In genomic region chr2:51349614-51350013, GRCm38 (mm10) we compare ENCODE assay signal across 29 mouse cellular contexts.
DNase-seq lines count a peak whose midpoint lies in the region; ATAC-seq lines count a peak whose summit lies in the region.
"Had no signal": no experiment of that assay in that cellular context is flagged by ENCODE, and none has a peak within 500 bp of the region (broad histone marks: within the 10 kb centered on the region; RNA-seq: fewer than 3 reads in every experiment).

No protein-coding gene starts in this region.

- no peak overlapping the region for H3K27ac ChIP-seq in embryonic facial prominence, embryonic 12.5 days
- H3K27ac ChIP-seq in embryonic facial prominence, embryonic 10.5 days (replicated peaks), result no peak overlapping the region
- H3K27ac ChIP-seq in heart, embryonic 12.5 days (ENCODE audit: poor library complexity, severe bottlenecking), result no peak overlapping the region
- peak overlapping the region; percentile 48; the same call in 1 of the 2 replicates for H3K27ac ChIP-seq in embryonic facial prominence, embryonic 13.5 days
- H3K27ac ChIP-seq: forebrain, embryonic 13.5 days; hindbrain, embryonic 10.5 days; hindbrain, postnatal 0 days; layer of hippocampus, adult 2 months; liver, embryonic 13.5 days; lung, embryonic 15.5 days; midbrain, embryonic 10.5 days; stomach, embryonic 15.5 days had no signal

- H3K27me3 ChIP-seq in embryonic facial prominence, embryonic 12.5 days, result no peaks in the 10 kb centered on the region
- no peaks in the 10 kb centered on the region for H3K27me3 ChIP-seq in embryonic facial prominence, embryonic 10.5 days (replicated peaks; ENCODE audit: low read depth, poor library complexity, severe bottlenecking)
- no peaks in the 10 kb centered on the region for H3K27me3 ChIP-seq in heart, embryonic 12.5 days (replicated peaks)
- no peaks in the 10 kb centered on the region for H3K27me3 ChIP-seq in embryonic facial prominence, embryonic 13.5 days
- H3K27me3 ChIP-seq: forebrain, embryonic 13.5 days; liver, embryonic 13.5 days; lung, embryonic 15.5 days; stomach, embryonic 15.5 days had no signal

- peaks cover 7% of the 10 kb centered on the region; the same call in 1 of the 2 replicates for H3K4me1 ChIP-seq in embryonic facial prominence, embryonic 12.5 days
- 0 out of 2 replicates have a peak, but pooled peaks cover 6% of the 10 kb centered on the region for H3K4me1 ChIP-seq in embryonic facial prominence, embryonic 10.5 days
- H3K4me1 ChIP-seq in heart, embryonic 12.5 days (replicated peaks), result no peaks in the 10 kb centered on the region
- peaks cover 30% of the 10 kb centered on the region for H3K4me1 ChIP-seq in embryonic facial prominence, embryonic 13.5 days
- H3K4me1 ChIP-seq: forebrain, embryonic 13.5 days; hindbrain, embryonic 10.5 days; liver, embryonic 13.5 days; lung, embryonic 15.5 days; midbrain, embryonic 10.5 days; stomach, embryonic 15.5 days had no signal

- H3K4me3 ChIP-seq in embryonic facial prominence, embryonic 12.5 days, result no peak overlapping the region
- no peak overlapping the region for H3K4me3 ChIP-seq in embryonic facial prominence, embryonic 10.5 days
- no peak overlapping the region for H3K4me3 ChIP-seq in heart, embryonic 12.5 days
- no peak overlapping the region for H3K4me3 ChIP-seq in embryonic facial prominence, embryonic 13.5 days
- H3K4me3 ChIP-seq: erythroblast, embryonic 14.5 days; forebrain, embryonic 13.5 days; hindbrain, embryonic 10.5 days; layer of hippocampus, adult 2 months; liver, embryonic 13.5 days; lung, embryonic 15.5 days; midbrain, embryonic 10.5 days; stomach, embryonic 15.5 days had no signal

- no peaks in the 10 kb centered on the region for H3K36me3 ChIP-seq in embryonic facial prominence, embryonic 12.5 days
- H3K36me3 ChIP-seq in embryonic facial prominence, embryonic 10.5 days (replicated peaks), result no peaks in the 10 kb centered on the region
- no peaks in the 10 kb centered on the region for H3K36me3 ChIP-seq in heart, embryonic 12.5 days
- no peaks in the 10 kb centered on the region for H3K36me3 ChIP-seq in embryonic facial prominence, embryonic 13.5 days
- H3K36me3 ChIP-seq: hindbrain, embryonic 10.5 days; liver, embryonic 13.5 days; lung, embryonic 15.5 days; midbrain, embryonic 10.5 days; stomach, embryonic 15.5 days had no signal

- no peak overlapping the region for H3K9ac ChIP-seq in embryonic facial prominence, embryonic 12.5 days
- H3K9ac ChIP-seq in heart, embryonic 12.5 days, result no peak overlapping the region
- no peak overlapping the region for H3K9ac ChIP-seq in embryonic facial prominence, embryonic 13.5 days
- H3K9ac ChIP-seq: forebrain, embryonic 13.5 days; liver, embryonic 13.5 days; lung, embryonic 15.5 days; stomach, embryonic 15.5 days had no signal

- no peak for DNase-seq in embryonic facial prominence, embryonic 10.5 days (ENCODE audit: low spot score)
- peak; percentile 10 to 20 for DNase-seq in heart, postnatal 10 days
- peak; percentile 13 for DNase-seq in skeletal muscle tissue, adult 2 months (ENCODE audit: low read depth, low spot score)
- DNase-seq in thymus, postnatal 10 days (ENCODE audit: low spot score in 2 of 2), result no peak
- DNase-seq: cerebellum, adult 18-20 months; cerebellum, postnatal 36 days; embryo, embryonic 11 days; gastrocnemius, postnatal 10 days; kidney, adult 9 months; kidney, postnatal 14 days; liver, embryonic 13.5 days; lung, postnatal 4 days; right cerebral cortex, postnatal 4 days; thymus, postnatal 36 days had no signal

- intact Hi-C loops in heart, postnatal 10 days (cut with DNase I), result no loop called here

- ATAC-seq in embryonic facial prominence, embryonic 12.5 days (ENCODE audit: insufficient number of reproducible peaks, insufficient read depth, low FRiP score, low TSS enrichment), result 0 out of 2 replicates have a peak, but pooled peaks have one; percentile 22
- no peak for ATAC-seq in heart, embryonic 12.5 days (ENCODE audit: insufficient number of reproducible peaks, low FRiP score)
- ATAC-seq in embryonic facial prominence, embryonic 13.5 days (ENCODE audit: insufficient number of reproducible peaks, insufficient read depth, low FRiP score, low TSS enrichment, low read depth), result no peak
- ATAC-seq in megakaryocyte, adult 5-6 weeks (ENCODE audit: poor library complexity, severe bottlenecking), result no peak
- ATAC-seq: CD4-positive, CD25-positive, alpha-beta regulatory T cell, adult 4 months; forebrain, embryonic 13.5 days; hindbrain, postnatal 0 days; intestine, embryonic 16.5 days; midbrain, embryonic 16.5 days had no signal

- no peak overlapping the region for H3K4me2 ChIP-seq in embryonic facial prominence, embryonic 12.5 days (replicated peaks)
- H3K4me2 ChIP-seq in heart, embryonic 12.5 days, result no peak overlapping the region
- no peak overlapping the region for H3K4me2 ChIP-seq in embryonic facial prominence, embryonic 13.5 days
- H3K4me2 ChIP-seq: forebrain, embryonic 13.5 days; liver, embryonic 13.5 days; lung, embryonic 15.5 days; stomach, embryonic 15.5 days had no signal

- 54% methylated on average over 2 of the region's 2 CpGs for WGBS in embryonic facial prominence, embryonic 12.5 days
- 91% methylated on average over 2 of the region's 2 CpGs for WGBS in embryonic facial prominence, embryonic 10.5 days
- 68% methylated on average over 2 of the region's 2 CpGs for WGBS in heart, embryonic 12.5 days
- WGBS in embryonic facial prominence, embryonic 13.5 days, result 39% methylated on average over 2 of the region's 2 CpGs

- no peaks in the 10 kb centered on the region for H3K9me3 ChIP-seq in embryonic facial prominence, embryonic 12.5 days
- no peaks in the 10 kb centered on the region for H3K9me3 ChIP-seq in embryonic facial prominence, embryonic 10.5 days
- no peaks in the 10 kb centered on the region for H3K9me3 ChIP-seq in heart, embryonic 12.5 days (replicated peaks)
- H3K9me3 ChIP-seq in embryonic facial prominence, embryonic 13.5 days, result no peaks in the 10 kb centered on the region
- H3K9me3 ChIP-seq: forebrain, embryonic 13.5 days; hindbrain, embryonic 10.5 days; liver, embryonic 13.5 days; lung, embryonic 15.5 days; midbrain, embryonic 10.5 days; stomach, embryonic 15.5 days had no signal

Comparison
In these comparisons a context has a peak if more than half of its experiments do, and no peak if none do; other contexts are left out.
1. DNase-seq: peak in heart, postnatal 10 days (2 of 2) and skeletal muscle tissue, adult 2 months (single experiment); none in embryonic facial prominence, embryonic 10.5 days (single experiment) and thymus, postnatal 10 days (0 of 2).